Mouse (Mus musculus): ENCODE measurements around the gene 2410004B18Rik. TPM values are rescaled to one million over a fixed set of nuclear protein-coding genes. Genes with fewer than 3 reads are reported as not detected.

2410004B18Rik gene
- polyA plus RNA-seq, 1 experiment, result 13.6 TPM

GRCm38 (mm10) chr3:145993481-145994201 is 55.8 kb downstream of the 2410004B18Rik start:
- Histone ChIP-seq H3K4me1 (ENCODE audit: control insufficient read depth, insufficient read depth, low read length) (peaks cover 4% of the 10 kb centered on the region), H3K4me3 (replicated peaks; ENCODE audit: extremely low read depth, low read depth, low read length) (no peak overlapping the region)
- no peak for TF ChIP-seq CTCF (IDR thresholded peaks at IDR 0.05; ENCODE audit: insufficient read depth, low read length)
- no peak for TF ChIP-seq POLR2A (IDR thresholded peaks at IDR 0.05; ENCODE audit: borderline replicate concordance, extremely low read depth, low read depth, low read length)
- WGBS, result 69% methylated on average over 14 of the region's 14 CpGs
- DNase-seq, result no peak

Other genes starting within 250 kb of the 2410004B18Rik start
- gene Ddah1, start 179.3 kb upstream of the 2410004B18Rik start, polyA plus RNA-seq (2012; rRNA removed), result 16.1 and 20.7 TPM in 2 replicates
- gene Bcl10, start 15.2 kb upstream of the 2410004B18Rik start, polyA plus RNA-seq (2012; rRNA removed), result 8.4 and 13.5 TPM in 2 replicates
- 6.6 and 9.0 TPM in 2 replicates for gene Syde2, start 49.9 kb downstream of the 2410004B18Rik start, polyA plus RNA-seq (2012; rRNA removed)
- gene Wdr63, start 170.1 kb downstream of the 2410004B18Rik start, polyA plus RNA-seq (2012; rRNA removed), result 4.5 and 7.1 TPM in 2 replicates
- 9.0 and 12.3 TPM in 2 replicates for gene Mcoln3, start 179.4 kb downstream of the 2410004B18Rik start, polyA plus RNA-seq (2012; rRNA removed)
- 0.61 and 0.89 TPM in 2 replicates for gene Mcoln2, start 211.8 kb downstream of the 2410004B18Rik start, polyA plus RNA-seq (2012; rRNA removed)

Data from lung, adult 2 months (tissue).